Mouse (Mus musculus) liver, adult (tissue): ENCODE results near the gene Acvr1b.

Source experiments
- GATA4 ChIP-seq: IDR thresholded peaks from 2 replicates; pipeline ENCODE4 v1.6.1; 2014; ENCODE audit warnings: mild to moderate bottlenecking, low read length; ENCODE audit not compliant: insufficient replicate concordance

Gene Acvr1b

DNA sequence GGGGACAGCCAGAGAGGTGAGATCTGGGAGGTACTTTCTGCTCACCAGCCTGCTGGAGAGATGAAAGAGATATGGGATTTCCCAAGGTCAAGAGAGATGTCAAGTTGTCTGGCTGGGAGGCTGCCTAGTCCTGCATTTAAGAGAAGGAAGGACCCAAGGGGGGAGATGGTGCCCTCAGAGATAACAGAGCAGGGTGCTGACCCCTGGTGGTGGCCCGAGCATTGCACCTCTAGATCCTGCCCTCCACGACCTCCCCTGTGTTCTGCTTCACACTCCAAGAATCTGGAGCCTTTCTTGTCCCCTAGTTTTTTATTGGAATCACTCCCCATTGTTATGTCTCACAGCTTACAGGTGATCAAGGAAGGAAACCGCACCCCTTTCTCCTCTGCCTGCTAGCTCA, 63.0 kb downstream of the Acvr1b start:
- TF ChIP-seq GATA4 = peak; percentile 74; the same call in 1 of the 2 replicates

DNA sequence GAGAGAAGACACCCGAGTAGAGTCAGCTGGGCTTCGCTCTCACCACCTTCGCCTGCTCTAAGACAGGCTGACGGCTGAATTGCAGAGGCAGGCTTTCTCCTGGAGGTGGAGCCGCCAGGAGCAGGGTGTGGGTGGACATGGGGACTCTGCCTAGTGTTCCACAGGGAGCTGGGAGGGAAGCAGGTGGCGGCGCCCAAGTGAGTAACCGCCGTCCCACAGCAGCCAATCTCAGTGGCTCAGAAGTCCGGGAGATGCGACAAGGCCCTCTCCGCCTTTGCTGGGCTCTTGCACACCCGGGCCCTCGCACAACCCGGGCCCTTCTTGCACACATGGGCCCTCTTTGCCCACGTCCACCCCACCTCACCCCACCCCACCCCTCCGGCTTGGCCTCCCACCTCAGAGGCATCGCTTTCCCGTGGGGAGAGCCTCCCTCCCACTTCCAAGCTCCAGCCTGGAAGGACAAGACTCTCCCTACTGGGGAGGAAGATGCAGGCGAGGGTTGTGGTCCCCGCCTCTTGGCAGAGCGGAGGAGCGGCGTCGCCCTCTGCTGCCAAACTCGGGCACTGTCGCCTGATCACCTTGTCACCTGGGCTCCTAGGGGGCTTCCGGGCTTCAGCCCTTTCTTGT, 65.1 kb downstream of the Acvr1b start:
- no peak for TF ChIP-seq GATA4

DNA sequence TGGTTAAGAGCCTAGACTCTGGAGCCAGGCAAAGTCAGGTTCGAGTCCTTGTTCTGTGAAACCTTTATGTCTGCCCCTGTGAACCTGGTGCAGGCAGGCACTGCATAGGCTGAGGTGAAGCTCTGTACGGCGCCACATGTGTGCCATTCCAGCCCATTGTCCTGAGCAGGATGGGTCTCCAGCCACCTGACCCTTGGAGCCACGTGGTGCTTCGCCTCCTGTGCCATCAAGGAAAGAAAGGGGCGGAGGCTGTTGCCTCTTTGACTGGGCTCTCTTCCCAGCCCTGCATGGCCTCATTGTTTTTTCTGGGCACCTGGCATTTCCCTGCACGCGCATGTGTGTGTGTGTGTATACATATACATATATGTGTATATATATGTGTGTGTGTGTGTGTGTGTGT, 66.0 kb downstream of the Acvr1b start:
- TF ChIP-seq GATA4 = no peak

DNA sequence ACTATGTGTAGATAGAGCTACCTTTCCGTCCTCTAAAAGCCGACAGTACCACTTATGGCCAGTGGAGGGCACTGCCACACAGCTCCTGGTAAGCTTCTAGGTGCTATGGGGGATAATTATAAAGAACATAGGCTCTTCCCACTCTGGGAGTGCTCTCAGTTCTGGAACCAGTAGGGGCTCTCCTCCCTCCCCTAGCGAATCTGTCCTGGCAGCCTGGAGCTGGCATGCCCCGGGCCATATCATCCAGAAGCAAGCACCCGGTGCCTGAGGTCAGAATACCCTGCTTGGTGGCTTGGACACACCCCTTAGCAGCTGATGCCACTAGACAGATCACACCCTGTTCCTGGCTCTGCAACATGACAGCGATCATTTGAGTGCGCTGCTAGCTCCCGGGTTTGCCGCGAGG, 66.9 kb downstream of the Acvr1b start:
- no peak for TF ChIP-seq GATA4

DNA sequence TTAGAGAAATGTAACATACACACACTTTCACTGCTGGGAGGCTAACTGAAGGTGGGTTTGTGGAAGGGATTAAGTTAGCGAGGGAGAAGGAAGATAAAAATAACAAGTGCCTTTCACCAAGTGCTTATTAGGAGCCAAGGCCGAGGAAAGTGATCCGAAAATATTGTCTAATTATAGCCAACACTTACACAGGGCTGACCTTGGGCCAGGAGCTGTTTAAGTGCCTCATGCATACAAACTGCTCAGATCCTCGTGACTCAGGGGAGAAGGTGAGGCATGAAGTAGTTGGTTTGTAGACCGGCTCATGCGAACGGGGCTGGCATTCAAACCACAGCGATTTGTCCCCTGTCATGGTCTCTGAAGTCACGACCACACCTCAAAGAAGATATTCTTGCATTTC, 67.4 kb downstream of the Acvr1b start:
- no peak for TF ChIP-seq GATA4

DNA sequence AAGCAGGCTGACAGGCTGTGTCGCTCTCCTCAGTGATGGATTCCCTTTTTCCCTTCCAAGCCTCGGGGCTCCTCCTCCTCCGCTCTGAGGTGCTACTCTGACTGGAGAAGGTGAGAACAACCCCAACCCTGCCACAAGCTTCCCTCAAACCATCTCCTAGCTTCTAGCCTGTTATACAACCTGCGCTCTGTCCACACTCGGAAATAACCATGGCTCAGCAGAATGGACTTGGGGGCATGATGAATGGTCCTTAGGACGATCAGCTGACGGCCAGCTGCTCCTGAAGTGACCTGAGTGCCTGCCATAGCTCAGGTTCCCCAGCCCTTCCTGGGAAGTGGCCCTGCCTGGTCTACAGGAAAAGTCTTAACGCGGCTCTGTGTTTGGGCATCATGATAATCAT, 68.0 kb downstream of the Acvr1b start:
- no peak for TF ChIP-seq GATA4

DNA sequence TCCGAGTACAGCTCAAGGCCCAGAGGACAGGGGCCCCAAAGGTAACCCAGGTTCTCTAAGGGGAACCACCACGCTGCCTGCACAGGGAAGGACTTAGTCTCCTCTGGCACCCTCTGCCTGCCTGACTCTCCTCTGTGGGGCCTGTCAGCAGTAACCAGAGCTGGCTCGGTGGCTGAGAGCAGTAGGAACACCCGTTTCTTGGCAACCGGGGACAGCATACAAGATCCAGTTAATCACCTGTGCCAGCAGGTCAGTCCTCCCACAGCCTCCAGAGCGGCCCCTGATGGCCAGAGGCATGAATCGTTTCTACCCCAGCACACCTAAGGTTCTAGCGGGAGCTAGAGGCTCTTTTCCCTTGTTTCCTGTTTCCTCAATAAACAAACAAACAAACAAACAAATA, 68.8 kb downstream of the Acvr1b start:
- no peak for TF ChIP-seq GATA4

DNA sequence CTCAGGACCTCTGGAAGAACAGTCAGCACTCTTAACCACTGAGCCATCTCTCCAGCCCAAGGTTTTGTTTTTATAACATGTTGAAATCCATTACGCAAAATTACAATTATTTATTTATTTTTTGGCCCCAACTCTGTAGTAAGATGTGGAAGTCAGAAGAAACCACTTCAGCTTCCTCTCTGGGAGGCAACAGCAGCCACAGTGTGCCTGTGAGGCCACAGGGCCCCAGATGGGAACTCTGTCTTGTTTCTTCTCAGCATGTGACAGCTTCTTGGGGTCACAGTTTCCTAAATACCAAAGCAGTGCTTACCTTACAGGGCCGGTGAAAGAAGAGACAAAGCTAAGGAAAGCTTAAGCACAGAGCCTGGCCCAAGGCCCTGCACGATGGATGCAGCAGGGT, 70.1 kb downstream of the Acvr1b start:
- no peak for TF ChIP-seq GATA4

DNA sequence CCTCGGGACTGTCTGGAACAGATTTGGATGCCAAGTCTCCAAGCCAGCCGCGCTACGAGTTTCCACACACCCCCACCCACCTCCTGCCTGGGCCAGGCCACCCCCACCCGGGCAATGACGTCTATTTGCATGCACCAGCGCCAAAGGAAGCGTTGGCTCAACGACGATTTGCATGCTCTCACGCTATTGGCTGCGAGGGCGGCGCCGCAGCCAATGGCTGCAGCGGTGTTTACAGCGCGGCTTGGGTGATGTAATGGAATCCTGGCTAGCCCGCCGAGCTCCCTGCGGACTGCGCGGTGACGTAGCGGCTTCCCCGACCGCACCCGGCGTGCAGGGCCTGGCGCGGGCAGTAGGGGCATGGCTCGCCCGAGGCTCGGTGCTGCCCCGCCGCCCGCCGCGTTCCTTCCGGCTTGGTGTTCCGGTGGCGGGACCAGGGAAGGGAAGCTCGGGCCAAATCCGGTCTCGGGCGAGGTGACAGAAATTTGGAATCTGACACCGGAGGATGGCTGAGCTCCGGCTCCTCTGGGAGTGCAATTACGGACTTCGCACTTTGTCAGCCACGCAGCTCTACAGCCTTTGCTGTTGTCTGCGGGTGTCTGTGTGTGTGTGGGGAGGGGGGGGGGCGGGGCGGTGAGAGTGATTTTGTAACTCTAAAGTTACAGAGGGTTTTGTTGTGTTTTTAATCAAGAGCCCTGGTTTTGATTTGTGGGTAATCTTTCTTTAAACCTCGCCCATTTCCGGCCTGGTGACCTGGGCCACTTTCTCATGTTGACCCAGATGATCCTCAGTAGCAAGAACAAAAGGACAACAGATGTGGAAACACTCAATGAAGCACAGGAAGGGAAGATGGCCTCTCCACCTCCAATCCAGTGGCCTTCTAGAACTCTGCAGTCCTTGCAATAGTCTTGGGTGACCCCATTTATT, 72.6 kb downstream of the Acvr1b start:
- 0 out of 2 replicates have a peak, but pooled peaks have one; percentile 3 for TF ChIP-seq GATA4

DNA sequence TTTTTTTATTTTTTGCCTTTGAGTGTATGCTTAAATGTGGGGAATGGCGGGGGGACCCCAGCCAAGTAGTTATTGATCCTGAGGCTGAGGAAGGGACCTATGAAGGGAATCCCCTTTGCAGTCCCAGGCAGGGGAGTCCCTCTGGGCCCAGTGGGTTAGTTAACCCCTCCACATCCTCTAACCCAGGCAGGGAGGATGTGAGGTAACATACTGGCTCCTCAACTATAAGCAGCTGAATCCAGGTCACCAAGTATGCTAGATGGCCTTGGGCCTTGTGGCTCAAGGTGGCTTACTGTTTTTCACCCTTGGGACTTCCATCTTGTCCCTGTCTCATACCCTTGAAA, 73.3 kb downstream of the Acvr1b start:
- no peak for TF ChIP-seq GATA4

DNA sequence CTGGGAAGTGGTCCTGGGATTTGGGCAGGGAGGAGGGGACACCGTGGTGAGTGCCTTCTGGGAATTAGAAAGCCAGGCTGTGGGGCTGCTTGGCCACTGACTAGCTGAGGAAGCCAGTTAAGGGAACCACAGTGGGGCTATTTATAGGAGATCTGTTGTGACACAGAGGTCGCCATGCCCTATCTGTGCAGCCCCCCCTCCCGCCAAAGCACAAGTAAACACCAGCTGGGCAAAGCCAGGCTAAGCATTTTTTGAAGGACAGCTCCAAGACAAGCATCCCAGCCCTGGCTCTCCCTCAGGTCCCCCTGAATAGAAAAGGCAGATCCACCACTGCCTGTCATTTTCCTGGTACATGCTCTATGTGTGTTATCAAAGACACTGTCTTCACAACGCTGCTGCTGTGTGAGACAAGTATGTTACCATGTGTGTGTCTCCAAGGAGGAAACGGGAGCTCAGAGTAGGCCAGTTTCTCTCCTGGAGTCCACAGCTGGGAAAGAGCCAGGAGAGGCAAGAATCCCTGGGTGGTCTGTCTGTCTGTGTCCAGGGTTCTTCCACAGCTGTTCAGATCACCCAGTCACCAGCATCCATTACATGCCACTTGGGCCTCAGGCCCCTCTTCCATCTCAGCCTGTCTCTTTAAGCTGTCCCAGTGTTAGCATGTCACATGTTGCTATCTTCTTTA, 74.3 kb downstream of the Acvr1b start:
- no peak for TF ChIP-seq GATA4

DNA sequence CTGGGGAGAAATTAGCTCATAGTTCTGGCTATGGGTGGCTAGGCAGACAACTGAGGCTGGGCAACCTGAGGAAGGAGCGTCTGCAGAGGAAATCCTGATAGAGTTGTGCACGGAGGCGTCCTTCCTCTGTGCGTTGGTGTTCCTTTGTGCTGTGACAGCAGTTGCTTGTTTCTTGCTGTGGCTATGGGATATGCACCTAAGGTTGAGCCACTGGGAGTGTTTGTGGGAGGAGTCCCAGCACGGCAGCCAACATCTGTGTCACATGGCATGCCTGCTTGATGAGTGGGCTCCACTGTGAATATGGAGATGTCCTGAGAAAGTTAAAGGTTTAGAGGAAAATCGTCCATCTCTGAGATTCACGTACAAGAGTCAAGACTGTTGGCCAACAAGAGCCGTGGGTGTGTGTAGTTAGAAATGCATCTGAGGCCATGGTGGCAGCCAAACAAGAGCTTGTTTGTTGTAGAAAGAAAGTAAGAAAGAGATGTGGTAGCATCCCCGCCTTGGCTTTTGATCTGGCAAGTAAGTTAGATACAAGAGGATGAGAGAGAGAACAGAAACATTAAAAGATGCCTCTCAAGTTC, 76.4 kb downstream of the Acvr1b start:
- TF ChIP-seq GATA4 = no peak

DNA sequence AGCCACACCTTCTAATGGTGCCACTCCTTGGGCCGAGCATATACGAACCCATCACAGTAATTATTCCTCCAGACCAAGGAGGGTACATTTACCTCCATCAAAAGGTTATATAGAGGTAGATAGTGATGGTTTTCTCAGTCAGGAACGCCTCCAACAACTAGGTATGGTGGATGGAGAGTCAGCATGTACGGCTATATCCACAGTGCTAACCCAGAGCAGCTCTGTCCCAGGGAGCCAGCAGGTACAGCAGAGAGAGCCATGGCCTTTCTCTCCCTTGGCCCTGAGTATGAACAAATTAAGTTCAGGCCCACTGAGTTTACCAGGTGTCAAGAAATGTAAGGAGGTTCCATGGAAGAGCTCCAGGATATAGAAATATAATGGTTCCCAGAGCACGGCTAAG, 78.1 kb downstream of the Acvr1b start:
- no peak for TF ChIP-seq GATA4

DNA sequence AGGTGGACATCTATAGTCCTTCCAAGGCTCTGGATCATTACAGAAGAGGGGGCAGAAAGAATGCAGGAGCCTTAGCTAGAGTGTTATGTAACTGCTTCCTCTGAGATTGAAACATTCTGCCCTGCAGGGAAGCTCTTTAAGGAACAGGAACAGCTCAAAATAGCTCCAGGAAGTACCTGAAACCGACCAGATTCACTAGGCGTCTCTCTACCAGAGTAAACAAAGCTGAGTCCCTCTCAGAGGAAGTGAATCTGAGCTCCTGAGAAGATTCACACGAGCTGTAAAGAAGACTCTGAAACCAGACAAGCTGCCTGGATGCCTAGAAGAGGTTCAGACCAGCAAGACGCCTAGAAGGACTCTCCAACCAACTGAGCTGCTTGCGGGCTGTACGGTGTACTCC, 78.7 kb downstream of the Acvr1b start:
- no peak for TF ChIP-seq GATA4

DNA sequence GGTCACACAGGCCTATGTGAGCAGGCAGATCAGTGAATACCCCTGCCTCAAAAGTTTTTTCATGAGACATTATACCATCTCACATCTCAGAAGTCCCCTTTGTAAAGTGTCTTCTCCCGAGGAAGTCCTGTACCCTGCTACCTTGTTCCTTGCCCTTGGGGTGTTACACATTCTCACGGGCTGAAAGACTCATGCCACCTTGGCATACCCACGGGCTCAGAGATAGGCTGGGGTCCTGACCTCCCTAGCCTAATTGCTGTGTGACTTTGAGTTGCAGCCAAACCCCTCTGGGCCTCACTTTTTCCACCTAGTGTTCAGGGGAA, 79.7 kb downstream of the Acvr1b start:
- TF ChIP-seq GATA4 = no peak

DNA sequence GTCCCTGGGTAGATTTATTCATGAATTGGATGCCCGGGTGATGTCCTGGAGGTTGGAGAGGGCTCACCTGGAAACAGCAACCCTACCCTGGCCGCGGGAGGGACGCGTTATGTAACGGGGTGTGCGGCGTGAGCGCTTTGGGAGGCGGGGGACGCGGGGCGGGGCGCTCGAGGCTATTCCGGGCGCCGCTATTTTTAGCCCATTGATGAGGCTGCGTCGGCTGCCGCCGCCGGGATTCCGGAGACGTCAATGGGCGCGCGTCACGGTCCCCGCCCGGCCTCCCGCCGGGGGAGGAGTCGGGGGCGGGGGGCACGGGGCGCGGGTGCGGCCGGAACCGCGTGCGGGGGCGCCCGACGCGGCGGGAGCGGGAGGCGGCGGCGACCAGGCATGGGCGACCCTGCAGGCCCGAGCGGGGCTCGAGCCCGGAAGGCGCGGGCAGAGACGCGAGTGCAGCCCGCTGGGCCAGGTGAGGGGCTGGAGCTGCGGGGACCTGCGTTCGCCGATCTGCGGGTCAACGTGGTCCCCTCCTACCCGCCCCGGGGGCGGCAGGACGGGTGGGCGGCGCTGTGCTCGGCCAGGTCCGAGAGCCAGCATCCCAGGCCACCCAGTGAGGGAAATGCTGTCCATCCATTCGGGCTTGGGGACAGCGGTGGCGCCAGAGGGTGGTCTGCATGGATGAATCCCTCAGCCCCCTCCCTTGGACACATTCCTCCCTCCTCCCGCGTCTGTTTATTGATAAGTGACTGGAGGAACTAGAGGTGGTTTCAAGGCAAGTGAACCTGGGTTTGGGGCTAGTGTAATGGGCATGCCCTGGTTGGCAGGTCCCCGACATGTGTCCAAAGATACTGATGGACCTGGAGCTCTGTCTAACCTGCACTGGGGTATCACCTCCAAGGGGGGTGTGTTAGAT, 80.3 kb downstream of the Acvr1b start, which contains the start of gene Nr4a1:
Nr4a1 (plus strand) TSS at position 384 of the 910 bp plus-strand sequence.
- TF ChIP-seq GATA4 = no peak
